Comparison of ENCODE assay signal across 13 mouse cellular contexts in genomic region chr12:79359404-79359803, GRCm38 (mm10).
DNase-seq lines count a peak whose midpoint lies in the region; ATAC-seq and TF ChIP-seq lines count a peak whose summit lies in the region.
"Had no signal": no experiment of that assay in that cellular context is flagged by ENCODE, and none has a peak within 500 bp of the region (broad histone marks: within the 10 kb centered on the region; RNA-seq: fewer than 3 reads in every experiment).

No protein-coding gene starts in this region.

- no peak overlapping the region for H3K4me3 ChIP-seq in forebrain, postnatal 0 days (ENCODE audit: low read depth, low read length)
- no peak overlapping the region for H3K4me3 ChIP-seq in forebrain, embryonic 15.5 days
- H3K4me3 ChIP-seq in lung, embryonic 14.5 days (ENCODE audit: low read depth, low read length): no peak overlapping the region
- H3K4me3 ChIP-seq in MEL (ENCODE audit: control insufficient read depth in 1 of 2, insufficient read depth in 1 of 2, low read depth in 2 of 2, low read length in 2 of 2): no peak overlapping the region
- H3K4me3 ChIP-seq in limb, embryonic 10.5 days: no peak overlapping the region
- H3K4me3 ChIP-seq: erythroblast, embryonic 14.5 days; heart, embryonic 12.5 days; midbrain, embryonic 12.5 days; stomach, embryonic 15.5 days had no signal

- H3K79me2 ChIP-seq in MEL (ENCODE audit: control insufficient read depth, insufficient read depth, low read length, poor library complexity): no peaks in the 10 kb centered on the region

- TF ChIP-seq RAD21 in MEL (IDR thresholded peaks at IDR 0.05; ENCODE audit: low read depth, low read length): peak; percentile 54

- no peaks in the 10 kb centered on the region for H3K27me3 ChIP-seq in forebrain, postnatal 0 days (ENCODE audit: insufficient read depth, low read length)
- H3K27me3 ChIP-seq in forebrain, embryonic 15.5 days: no peaks in the 10 kb centered on the region
- H3K27me3 ChIP-seq in lung, embryonic 14.5 days (ENCODE audit: insufficient read depth, low read length): no peaks in the 10 kb centered on the region
- H3K27me3 ChIP-seq in MEL (ENCODE audit: control insufficient read depth in 1 of 2, insufficient read depth in 2 of 2, low read length in 2 of 2): no peaks in the 10 kb centered on the region
- H3K27me3 ChIP-seq in limb, embryonic 10.5 days (ENCODE audit: low read depth, poor library complexity, severe bottlenecking): no peaks in the 10 kb centered on the region
- H3K27me3 ChIP-seq: heart, embryonic 12.5 days; midbrain, embryonic 12.5 days; stomach, embryonic 15.5 days had no signal

- no peak overlapping the region for H3K9ac ChIP-seq in forebrain, postnatal 0 days
- H3K9ac ChIP-seq in forebrain, embryonic 15.5 days (replicated peaks): no peak overlapping the region
- no peak overlapping the region for H3K9ac ChIP-seq in lung, embryonic 14.5 days
- no peak overlapping the region for H3K9ac ChIP-seq in MEL (ENCODE audit: control insufficient read depth, low read depth, low read length, poor library complexity, severe bottlenecking)
- H3K9ac ChIP-seq: heart, embryonic 12.5 days; hindbrain, embryonic 14.5 days; midbrain, embryonic 12.5 days; stomach, embryonic 15.5 days had no signal

- peak; percentile 47 for TF ChIP-seq CTCF in forebrain, postnatal 0 days (IDR thresholded peaks at IDR 0.05; ENCODE audit: low read depth)
- TF ChIP-seq CTCF in lung, embryonic 14.5 days (IDR thresholded peaks at IDR 0.05; ENCODE audit: low read depth): peak; percentile 44
- peak in 2 of 3 experiments; percentile 30 to 52; a peak in 4 of 6 replicates for TF ChIP-seq CTCF in MEL (IDR thresholded peaks at IDR 0.05 in 2 of 3, conservative IDR thresholded peaks at IDR 0.05 in 1 of 3; ENCODE audit: control insufficient read depth in 1 of 3, insufficient read depth in 1 of 3, low read depth in 2 of 3, low read length in 3 of 3, poor library complexity in 1 of 3, severe bottlenecking in 1 of 3)

- DNase-seq in forebrain, postnatal 0 days: no peak
- DNase-seq in lung, embryonic 14.5 days: peak; percentile 28
- DNase-seq in lung, postnatal 4 days: no peak
- DNase-seq in MEL (ENCODE audit: low read depth, low spot score): peak; percentile 25
- DNase-seq in induced T-regulatory cell, adult 2 months (ENCODE audit: low read depth): peak; percentile 12
- no peak for DNase-seq in limb, embryonic 10.5 days (ENCODE audit: low spot score)
- no peak for DNase-seq in spleen, adult 12 weeks (ENCODE audit: low spot score)

- 97% methylated on average over 2 of the region's 2 CpGs for WGBS in forebrain, postnatal 0 days
- 97% methylated on average over 2 of the region's 2 CpGs for WGBS in forebrain, embryonic 15.5 days
- WGBS in lung, embryonic 14.5 days: 89% methylated on average over 2 of the region's 2 CpGs
- 96% methylated on average over 2 of the region's 2 CpGs for WGBS in limb, embryonic 10.5 days

- H3K27ac ChIP-seq in forebrain, postnatal 0 days (ENCODE audit: low read depth, low read length): no peak overlapping the region
- no peak overlapping the region for H3K27ac ChIP-seq in forebrain, embryonic 15.5 days (replicated peaks)
- H3K27ac ChIP-seq in lung, embryonic 14.5 days (ENCODE audit: low read depth): peak overlapping the region; percentile 31; the same call in 1 of the 2 replicates
- H3K27ac ChIP-seq in MEL (ENCODE audit: control insufficient read depth, low read depth, low read length): no peak overlapping the region
- no peak overlapping the region for H3K27ac ChIP-seq in limb, embryonic 10.5 days
- H3K27ac ChIP-seq: hindbrain, embryonic 14.5 days; midbrain, embryonic 12.5 days; stomach, embryonic 15.5 days had no signal

- H3K4me2 ChIP-seq in forebrain, postnatal 0 days (ENCODE audit: low read depth): no peak overlapping the region
- H3K4me2 ChIP-seq in forebrain, embryonic 15.5 days (replicated peaks): no peak overlapping the region
- H3K4me2 ChIP-seq in lung, embryonic 14.5 days: no peak overlapping the region
- H3K4me2 ChIP-seq: heart, embryonic 12.5 days; hindbrain, embryonic 14.5 days; midbrain, embryonic 12.5 days; stomach, embryonic 15.5 days had no signal

- TF ChIP-seq EP300 in MEL (IDR thresholded peaks at IDR 0.05; ENCODE audit: low read depth in 1 of 2, low read length in 2 of 2): no peak

- no peaks in the 10 kb centered on the region for H3K9me3 ChIP-seq in forebrain, postnatal 0 days (ENCODE audit: low read length)
- no peaks in the 10 kb centered on the region for H3K9me3 ChIP-seq in forebrain, embryonic 15.5 days
- no peaks in the 10 kb centered on the region for H3K9me3 ChIP-seq in lung, embryonic 14.5 days (ENCODE audit: low read depth, low read length)
- H3K9me3 ChIP-seq in MEL (replicated peaks; ENCODE audit: insufficient read depth, low read length): no peaks in the 10 kb centered on the region
- H3K9me3 ChIP-seq in limb, embryonic 10.5 days (replicated peaks): no peaks in the 10 kb centered on the region
- H3K9me3 ChIP-seq: heart, embryonic 12.5 days; midbrain, embryonic 12.5 days; stomach, embryonic 15.5 days had no signal

- no peak for ATAC-seq in forebrain, postnatal 0 days
- ATAC-seq in forebrain, embryonic 15.5 days (replicated peaks): no peak
- no peak for ATAC-seq in lung, embryonic 14.5 days (ENCODE audit: insufficient read depth)

- no peaks in the 10 kb centered on the region for H3K4me1 ChIP-seq in forebrain, postnatal 0 days (ENCODE audit: insufficient read depth)
- H3K4me1 ChIP-seq in forebrain, embryonic 15.5 days: no peaks in the 10 kb centered on the region
- peaks cover 16% of the 10 kb centered on the region; the same call in 1 of the 2 replicates for H3K4me1 ChIP-seq in lung, embryonic 14.5 days (ENCODE audit: insufficient read depth)
- H3K4me1 ChIP-seq in MEL (ENCODE audit: control insufficient read depth in 1 of 2, insufficient read depth in 2 of 2, low read length in 2 of 2): peaks cover 0 to 3% of the 10 kb centered on the region in 2 experiments; a peak in 3 of 4 replicates
- H3K4me1 ChIP-seq in limb, embryonic 10.5 days: peaks cover 4% of the 10 kb centered on the region
- H3K4me1 ChIP-seq: midbrain, embryonic 12.5 days had no signal

- H3K36me3 ChIP-seq in forebrain, postnatal 0 days (ENCODE audit: insufficient read depth): no peaks in the 10 kb centered on the region
- H3K36me3 ChIP-seq in forebrain, embryonic 15.5 days: no peaks in the 10 kb centered on the region
- H3K36me3 ChIP-seq in lung, embryonic 14.5 days (ENCODE audit: insufficient read depth): no peaks in the 10 kb centered on the region
- peaks cover 0 to 6% of the 10 kb centered on the region in 2 experiments; a peak in 2 of 4 replicates for H3K36me3 ChIP-seq in MEL (ENCODE audit: control insufficient read depth in 1 of 2, insufficient read depth in 2 of 2, low read length in 2 of 2)
- no peaks in the 10 kb centered on the region for H3K36me3 ChIP-seq in limb, embryonic 10.5 days
- H3K36me3 ChIP-seq: heart, embryonic 12.5 days; midbrain, embryonic 12.5 days; stomach, embryonic 15.5 days had no signal

- TF ChIP-seq POLR2A in MEL (IDR thresholded peaks at IDR 0.05; ENCODE audit: control insufficient read depth in 1 of 2, insufficient read depth in 1 of 2, low read depth in 1 of 2, low read length in 2 of 2, poor library complexity in 1 of 2): no peak

TF ChIP-seq in MEL, 35 proteins besides CTCF, POLR2A, EP300 and RAD21:
- TF ChIP-seq SMC3 (IDR thresholded peaks at IDR 0.05; ENCODE audit: low read depth, low read length) (peak; percentile 62), ZC3H11A (IDR thresholded peaks at IDR 0.05; ENCODE audit: low read depth, low read length) (peak; percentile 56), MAFK (IDR thresholded peaks at IDR 0.05; ENCODE audit: borderline replicate concordance, low read depth, low read length) (no peak)

Comparison
In these comparisons a context has a peak if more than half of its experiments do, and no peak if none do; other contexts are left out.
1. DNase-seq: peak in lung, embryonic 14.5 days (single experiment), MEL (single experiment) and induced T-regulatory cell, adult 2 months (single experiment); none in forebrain, postnatal 0 days (single experiment), lung, postnatal 4 days (0 of 2), limb, embryonic 10.5 days (single experiment) and spleen, adult 12 weeks (single experiment).
2. Peak in every context shown above with its lines, with median percentiles within 50 percentile points of each other: CTCF ChIP-seq.